Mouse (Mus musculus): ENCODE data around the gene Vwa2.

Gene Vwa2

DNA sequence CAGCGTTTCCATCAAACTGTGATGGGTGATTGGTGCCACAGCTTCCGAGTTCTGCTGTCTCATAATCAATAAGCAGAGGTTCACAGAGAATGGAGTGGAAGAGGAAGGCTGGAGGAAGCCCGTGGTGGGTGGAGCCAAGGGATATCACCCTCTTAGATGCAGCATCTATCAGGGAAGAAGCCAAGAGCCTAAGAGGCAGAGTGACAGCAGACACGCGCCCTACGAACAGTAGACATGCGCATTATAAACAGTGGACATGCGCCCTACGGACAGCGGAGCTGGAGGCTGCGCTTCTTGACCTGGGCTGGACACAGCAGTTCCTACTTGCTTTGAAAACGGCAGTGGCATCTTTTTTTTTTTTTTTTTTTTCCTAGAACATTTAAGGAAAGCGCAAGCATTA lies 80.8 kb downstream of the Vwa2 start:
- DNase-seq, result no peak

DNA sequence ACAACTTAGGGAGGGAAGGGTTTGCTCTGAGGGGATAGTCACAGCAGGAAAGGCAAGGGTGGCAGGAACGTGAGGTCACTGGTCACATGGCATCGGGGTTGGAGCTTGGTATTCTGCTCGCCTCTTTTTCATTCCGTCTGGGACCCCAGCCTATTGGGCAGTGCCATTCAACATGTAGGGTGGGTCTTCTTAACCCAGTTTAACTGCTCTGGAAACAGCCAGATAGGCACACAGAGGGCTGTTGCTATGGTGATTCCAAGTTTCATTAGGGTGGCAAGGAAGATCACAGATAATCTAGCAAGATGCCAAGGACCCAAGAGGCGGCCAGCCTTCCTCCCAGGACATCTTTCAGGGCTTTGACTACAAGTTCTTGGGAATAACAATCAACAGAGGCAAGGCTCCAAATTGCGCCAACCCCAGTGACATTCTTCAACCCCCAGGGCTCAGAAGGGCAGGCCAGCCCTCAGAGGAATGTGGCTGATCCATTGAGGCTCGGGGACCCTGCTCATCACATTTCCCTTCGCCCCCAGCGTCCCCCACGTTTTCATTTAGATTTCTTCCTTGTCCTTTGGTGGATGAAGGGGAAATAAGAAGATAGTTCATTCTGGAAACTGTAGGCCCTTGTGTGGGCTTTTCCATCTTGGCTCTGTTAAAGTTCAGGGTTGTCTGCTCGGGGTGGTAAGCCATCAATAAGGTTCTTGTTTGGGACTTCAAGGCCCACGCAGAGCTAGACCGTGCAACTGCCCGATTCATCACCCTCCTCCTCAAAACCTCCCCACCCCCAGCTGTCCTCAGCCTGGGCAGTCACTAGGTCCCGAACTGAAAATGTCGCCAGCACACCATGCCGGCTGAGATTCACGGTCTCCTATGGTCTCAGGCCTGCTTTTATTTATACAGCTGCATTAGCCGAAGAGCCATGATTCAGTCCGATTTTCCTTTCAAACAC lies 81.8 kb downstream of the Vwa2 start:
- no peak for DNase-seq

DNA sequence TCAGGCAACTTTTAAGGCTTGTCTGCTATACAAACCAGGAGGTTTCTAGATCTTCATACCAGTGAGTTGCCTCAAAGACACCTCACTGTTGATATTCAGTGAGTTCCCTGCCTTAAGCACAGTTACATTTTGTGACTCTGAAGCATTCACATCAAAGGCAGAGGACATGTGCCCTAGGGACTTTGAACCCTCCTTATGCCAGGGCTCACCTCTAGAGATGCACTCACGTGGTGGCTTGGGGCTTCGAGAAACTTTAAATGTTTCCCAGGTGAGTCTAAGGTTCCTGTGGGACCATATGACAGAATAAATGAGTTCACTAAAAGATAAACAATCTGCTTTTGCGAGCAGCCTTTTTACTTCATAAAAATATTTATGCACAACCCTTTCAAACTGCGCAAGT lies 84.0 kb downstream of the Vwa2 start:
- no peak for DNase-seq

DNA sequence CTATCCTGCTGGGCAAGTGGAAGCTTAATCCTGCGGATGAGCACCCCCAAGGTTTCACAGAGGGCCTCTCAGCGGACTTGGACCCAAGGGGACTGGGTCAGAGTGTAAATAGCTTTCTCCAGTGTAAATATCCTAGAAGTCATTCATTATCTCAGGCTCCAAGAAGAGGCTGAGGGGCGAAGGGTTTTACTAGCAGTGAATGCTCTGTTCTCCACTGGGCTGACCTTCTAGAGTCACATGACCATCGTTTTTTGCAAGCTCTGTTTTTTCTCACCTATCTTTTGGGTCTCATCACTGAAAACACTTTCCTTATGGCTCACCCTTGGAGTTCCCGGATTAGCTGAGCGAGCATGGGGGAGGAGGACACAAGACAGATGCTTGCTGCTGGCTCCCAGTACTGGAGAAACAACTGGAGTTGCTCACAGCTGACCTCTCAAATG lies 84.6 kb downstream of the Vwa2 start:
- no peak for DNase-seq

DNA sequence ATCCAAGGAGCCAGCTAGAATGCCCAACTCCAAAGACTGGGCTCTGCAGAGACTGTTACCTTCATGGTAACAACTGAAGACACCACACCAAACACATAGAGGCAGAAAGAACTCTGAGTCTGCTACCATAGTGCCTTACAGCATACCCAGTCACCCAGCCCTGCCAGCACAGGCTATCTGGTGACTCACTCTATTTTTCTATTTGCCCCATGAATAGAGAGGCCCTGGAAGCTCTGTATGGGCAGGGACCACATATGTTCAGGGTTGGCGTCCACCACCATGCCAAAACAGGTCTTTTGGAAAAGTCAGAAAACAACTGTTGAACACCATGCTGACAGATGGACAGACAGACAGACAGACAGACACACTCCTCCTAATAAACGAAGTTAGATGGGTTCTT lies 85.0 kb downstream of the Vwa2 start:
- DNase-seq, result no peak

DNA sequence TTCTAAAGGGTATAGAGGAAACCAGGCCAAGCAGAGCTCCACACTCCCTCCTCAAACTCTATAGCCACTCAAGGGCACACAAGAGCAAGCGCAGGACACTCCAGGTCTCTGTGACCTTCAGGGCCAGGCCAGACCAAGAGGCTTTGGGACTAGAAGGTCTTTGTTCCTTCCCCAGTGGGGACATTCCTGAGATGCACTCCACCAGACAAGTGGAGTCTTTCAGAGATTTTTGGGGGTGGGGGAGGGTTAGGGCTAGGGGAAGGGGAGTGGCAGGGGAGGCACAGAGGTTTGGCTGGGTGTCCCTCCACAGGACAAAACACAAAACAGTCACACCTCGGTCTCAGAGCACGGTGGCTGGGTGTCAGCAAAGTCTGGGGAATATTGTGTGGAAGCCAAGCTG lies 85.6 kb downstream of the Vwa2 start:
- DNase-seq, result no peak

All from right cerebral cortex, adult 18-20 months (tissue).